Mouse (Mus musculus): Measurements from ENCODE around the gene N4bp3. TPM values are rescaled to one million over a fixed set of nuclear protein-coding genes. Genes with fewer than 3 reads are reported as not detected.
"Not testable (repeated sequence)": the region's sequence is repeated elsewhere in the genome, so short reads cannot be mapped to it uniquely, and the experiment has no call there.

Gene N4bp3
- total RNA-seq, 2 experiments from 2014 or later, result 10.4 to 14.3 TPM

DNA sequence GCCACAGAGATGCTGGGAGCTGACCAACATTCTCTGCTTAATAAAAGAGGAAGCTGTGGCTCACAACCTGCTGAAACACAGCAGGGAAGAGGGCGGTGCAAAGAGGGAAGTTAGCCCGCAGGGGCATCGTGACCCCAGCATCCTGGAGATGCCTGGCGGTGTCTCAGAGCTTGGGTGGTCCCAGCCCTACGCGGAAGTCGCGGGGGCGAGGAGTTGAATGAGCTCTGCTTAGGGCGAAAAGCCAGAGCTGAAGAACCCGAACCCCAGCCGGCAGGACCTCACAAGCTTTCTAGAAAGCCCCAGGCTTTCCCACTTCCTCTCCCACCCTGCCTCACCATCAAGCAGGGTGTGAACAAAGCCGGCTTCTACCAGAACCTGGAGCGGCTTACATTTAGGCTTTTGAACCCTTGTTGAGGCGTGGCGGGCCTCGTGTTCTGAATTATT is 12.6 kb downstream of the N4bp3 start:
- DNase-seq (ENCODE audit: extremely low spot score in 1 of 2, low spot score in 2 of 2), result no peak
- H3K4me3 ChIP-seq, result peak overlapping the region; percentile 22; the same call in 1 of the 2 replicates
- peak overlapping the region; percentile 56 for H3K27ac ChIP-seq
- intact Hi-C loops (cut with DNase I), result loop anchor here (5.0 kb wide), 1 partner anchor 44 kb away; no protein-coding TSS in a partner anchor
- no peak for TF ChIP-seq CTCF (IDR thresholded peaks at IDR 0.05)

DNA sequence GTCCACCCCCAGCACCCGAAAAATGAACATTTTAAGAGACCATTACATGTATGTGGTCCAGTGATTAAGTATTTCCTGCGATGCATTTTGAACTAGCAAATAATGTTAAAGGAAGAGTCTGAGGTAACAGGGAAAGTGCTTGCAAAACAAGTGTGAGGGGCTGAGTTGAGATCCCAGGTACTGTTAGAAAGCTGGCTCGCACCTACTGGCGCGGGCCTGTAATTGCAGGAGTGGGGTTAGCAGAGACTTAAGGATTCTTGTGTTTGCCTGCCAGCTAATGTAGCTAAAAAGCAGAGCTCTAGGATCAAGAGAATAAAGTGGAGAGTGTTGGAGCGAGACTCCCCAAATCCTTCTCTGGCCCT is 14.3 kb downstream of the N4bp3 start:
- TF ChIP-seq CTCF (IDR thresholded peaks at IDR 0.05), result peak; percentile 83
- Histone ChIP-seq H3K27ac (peak overlapping the region; percentile 96), H3K4me3 (peak overlapping the region; percentile 89)
- intact Hi-C loops (cut with DNase I), result loop anchor here (5.0 kb wide), 1 partner anchor 46 kb away; no protein-coding TSS in a partner anchor
- peak in 1 of 2 experiments; percentile 54 for DNase-seq (ENCODE audit: extremely low spot score in 1 of 2, low spot score in 2 of 2)

GRCm38 (mm10) chr11:51635525-51636322 is 14.9 kb downstream of the N4bp3 start, which contains the start of gene Rmnd5b:
Gene Rmnd5b, minus strand, starts transcription at chr11:51635896.
- intact Hi-C loops (cut with DNase I), result loop anchor here (1.0 to 5.0 kb wide), 3 partner anchors 12 to 51 kb away; partner anchors contain the start of gene Phykpl
- peak within 1 kb of the TSS; percentile 96 for H3K27ac ChIP-seq
- H3K4me3 ChIP-seq, result peak within 1 kb of the TSS; percentile 89
- peak; percentile 94 to 95 for DNase-seq (ENCODE audit: extremely low spot score in 1 of 2, low spot score in 2 of 2)
- no peak; the same call in 1 of the 2 replicates for TF ChIP-seq CTCF (IDR thresholded peaks at IDR 0.05)

GRCm38 (mm10) chr11:51635127-51635524 is 15.5 kb downstream of the N4bp3 start:
- Histone ChIP-seq H3K4me3 (peak overlapping the region; percentile 89), H3K27ac (peak overlapping the region; percentile 96)
- TF ChIP-seq CTCF (IDR thresholded peaks at IDR 0.05), result no peak
- DNase-seq (ENCODE audit: extremely low spot score in 1 of 2, low spot score in 2 of 2), result no peak
- intact Hi-C loops (cut with DNase I), result loop anchor here (1.0 to 5.0 kb wide), 3 partner anchors 12 to 51 kb away; partner anchors contain the start of gene Phykpl

GRCm38 (mm10) chr11:51633721-51634120 is 16.9 kb downstream of the N4bp3 start:
- intact Hi-C loops (cut with DNase I), result no loop called here
- Histone ChIP-seq H3K4me3 (no peak overlapping the region), H3K27ac (no peak overlapping the region)
- no peak for DNase-seq (ENCODE audit: extremely low spot score in 1 of 2, low spot score in 2 of 2)
- no peak for TF ChIP-seq CTCF (IDR thresholded peaks at IDR 0.05)

GRCm38 (mm10) chr11:51633200-51633599 is 17.4 kb downstream of the N4bp3 start:
- H3K4me3 ChIP-seq; H3K27ac ChIP-seq; intact Hi-C loops (cut with DNase I); DNase-seq (ENCODE audit: extremely low spot score in 1 of 2, low spot score in 2 of 2): not testable (repeated sequence)

- intact Hi-C loops (cut with DNase I), result no loop called here
- Histone ChIP-seq H3K27ac (peak overlapping the region; percentile 89), H3K4me3 (no peak overlapping the region)
- no peak for TF ChIP-seq CTCF (IDR thresholded peaks at IDR 0.05)
- no peak for DNase-seq (ENCODE audit: extremely low spot score in 1 of 2, low spot score in 2 of 2)
These were observed 18.4 kb downstream of the N4bp3 start for GRCm38 (mm10) chr11:51632130-51632753.

GRCm38 (mm10) chr11:51629651-51630314 is 20.9 kb downstream of the N4bp3 start:
- intact Hi-C loops (cut with DNase I), result no loop called here
- DNase-seq (ENCODE audit: extremely low spot score in 1 of 2, low spot score in 2 of 2), result peak in 1 of 2 experiments; percentile 48

GRCm38 (mm10) chr11:51627907-51628306 is 22.7 kb downstream of the N4bp3 start:
- no peak for TF ChIP-seq CTCF (IDR thresholded peaks at IDR 0.05)
- no peak overlapping the region for H3K4me3 ChIP-seq
- intact Hi-C loops (cut with DNase I), result no loop called here
- no peak for DNase-seq (ENCODE audit: extremely low spot score in 1 of 2, low spot score in 2 of 2)
- peak overlapping the region; percentile 89 for H3K27ac ChIP-seq

More at GRCm38 (mm10) chr11:51629651-51630314, 20.9 kb downstream of the N4bp3 start:
- no peak overlapping the region for H3K4me3 ChIP-seq
- peak overlapping the region; percentile 89 for H3K27ac ChIP-seq
- no peak for TF ChIP-seq CTCF (IDR thresholded peaks at IDR 0.05)

DNA sequence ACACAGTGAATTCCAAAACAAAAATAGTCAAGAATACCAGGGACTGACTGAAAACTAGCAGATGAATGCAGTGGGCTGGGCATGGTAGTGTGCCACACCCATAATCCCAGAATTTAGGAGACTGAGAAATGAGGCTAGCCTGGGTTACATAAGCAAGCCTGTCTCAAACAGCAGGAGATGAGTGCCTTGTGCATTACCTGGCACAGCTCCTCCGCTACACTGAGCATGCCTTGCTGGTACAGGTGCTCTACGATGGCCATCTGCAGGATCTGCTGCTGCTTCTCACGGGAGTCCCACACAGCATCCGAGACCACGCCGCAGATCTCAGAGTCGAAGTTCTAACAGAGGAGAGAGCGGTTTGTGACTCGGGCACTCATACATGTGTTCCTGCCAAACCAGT is 23.2 kb downstream of the N4bp3 start:
- Histone ChIP-seq H3K27ac (peak overlapping the region; percentile 89), H3K4me3 (no peak overlapping the region)
- intact Hi-C loops (cut with DNase I), result no loop called here
- no peak for TF ChIP-seq CTCF (IDR thresholded peaks at IDR 0.05)
- DNase-seq (ENCODE audit: extremely low spot score in 1 of 2, low spot score in 2 of 2), result no peak

GRCm38 (mm10) chr11:51625187-51625820 is 25.3 kb downstream of the N4bp3 start:
- DNase-seq (ENCODE audit: extremely low spot score in 1 of 2, low spot score in 2 of 2), result no peak
- intact Hi-C loops (cut with DNase I), result no loop called here
- no peak overlapping the region for H3K4me3 ChIP-seq
- peak overlapping the region; percentile 88 for H3K27ac ChIP-seq
- no peak for TF ChIP-seq CTCF (IDR thresholded peaks at IDR 0.05)

Data from left cerebral cortex, adult 2 months (tissue).